Mouse (Mus musculus): Measurements from ENCODE around the gene 9330182L06Rik. TPM values are rescaled to one million over a fixed set of nuclear protein-coding genes. Genes with fewer than 3 reads are reported as not detected.

Gene 9330182L06Rik
- total RNA-seq, 2 experiments from 2014 or later, result 0.13 TPM; not detected in 1

GRCm38 (mm10) chr5:9361982-9362661 is 96.2 kb downstream of the 9330182L06Rik start:
- DNase-seq, result no peak

- DNase-seq, result no peak
These were observed 99.0 kb downstream of the 9330182L06Rik start for GRCm38 (mm10) chr5:9364937-9365336.

- DNase-seq, result no peak
These were observed 102.2 kb downstream of the 9330182L06Rik start for GRCm38 (mm10) chr5:9367920-9368692.

GRCm38 (mm10) chr5:9371127-9371526 is 105.2 kb downstream of the 9330182L06Rik start:
- DNase-seq, result no peak

- no peak for DNase-seq
These were observed 107.4 kb downstream of the 9330182L06Rik start for GRCm38 (mm10) chr5:9373341-9373740.

GRCm38 (mm10) chr5:9389968-9390367 is 124.0 kb downstream of the 9330182L06Rik start:
- DNase-seq, result no peak

GRCm38 (mm10) chr5:9391858-9392393 is 126.0 kb downstream of the 9330182L06Rik start:
- DNase-seq, result no peak

- DNase-seq, result no peak
These were observed 151.2 kb downstream of the 9330182L06Rik start for GRCm38 (mm10) chr5:9417098-9417497.

- DNase-seq, result no peak
These were observed 151.9 kb downstream of the 9330182L06Rik start for GRCm38 (mm10) chr5:9417802-9418201.

GRCm38 (mm10) chr5:9419964-9420363 is 154.0 kb downstream of the 9330182L06Rik start:
- DNase-seq, result no peak

GRCm38 (mm10) chr5:9424464-9424863 is 158.5 kb downstream of the 9330182L06Rik start:
- no peak for DNase-seq

GRCm38 (mm10) chr5:9427165-9427564 is 161.2 kb downstream of the 9330182L06Rik start:
- no peak for DNase-seq

- DNase-seq, result no peak
These were observed 161.8 kb downstream of the 9330182L06Rik start for GRCm38 (mm10) chr5:9427581-9428241.

GRCm38 (mm10) chr5:9428728-9429127 is 162.8 kb downstream of the 9330182L06Rik start:
- DNase-seq, result no peak

- DNase-seq, result no peak
These were observed 180.2 kb downstream of the 9330182L06Rik start for GRCm38 (mm10) chr5:9446146-9446545.

GRCm38 (mm10) chr5:9448931-9449330 is 183.0 kb downstream of the 9330182L06Rik start:
- no peak for DNase-seq

- DNase-seq, result no peak
These were observed 183.7 kb downstream of the 9330182L06Rik start for GRCm38 (mm10) chr5:9449570-9449969.

GRCm38 (mm10) chr5:9453298-9453697 is 187.4 kb downstream of the 9330182L06Rik start:
- DNase-seq, result no peak

GRCm38 (mm10) chr5:9477587-9477986 is 211.7 kb downstream of the 9330182L06Rik start:
- no peak for DNase-seq

- no peak for DNase-seq
These were observed 229.5 kb downstream of the 9330182L06Rik start for GRCm38 (mm10) chr5:9495456-9495855.

GRCm38 (mm10) chr5:9497235-9497634 is 231.3 kb downstream of the 9330182L06Rik start:
- no peak for DNase-seq

- DNase-seq, result no peak
These were observed 245.1 kb downstream of the 9330182L06Rik start for GRCm38 (mm10) chr5:9511027-9511426.

- DNase-seq, result no peak
These were observed 259.6 kb downstream of the 9330182L06Rik start for GRCm38 (mm10) chr5:9525507-9525906.
